Mouse (Mus musculus): ENCODE results near the gene Fras1. TPM values are rescaled to one million over a fixed set of nuclear protein-coding genes. Genes with fewer than 3 reads are reported as not detected.

Fras1 gene
- total and polyA plus RNA-seq, 2 experiments, result 0.75 to 1.1 TPM

- no peak for DNase-seq (ENCODE audit: extremely low read depth, low read depth, low spot score)
- H3K79me2 ChIP-seq (ENCODE audit: control insufficient read depth, insufficient read depth, low read length), result no peaks in the 10 kb centered on the region
- 70% methylated on average over 3 of the region's 3 CpGs for WGBS
- no peak overlapping the region for H3K9ac ChIP-seq (ENCODE audit: low read depth, low read length)
- H3K36me3 ChIP-seq (ENCODE audit: control insufficient read depth, insufficient read depth, low read length), result no peaks in the 10 kb centered on the region
- H3K27ac ChIP-seq (replicated peaks; ENCODE audit: insufficient read depth, low read depth, low read length), result no peak overlapping the region
- H3K4me1 ChIP-seq (ENCODE audit: control insufficient read depth, insufficient read depth, low read length), result no peaks in the 10 kb centered on the region
- no peaks in the 10 kb centered on the region for H3K27me3 ChIP-seq (ENCODE audit: control insufficient read depth, insufficient read depth, low read length)
- no peak for TF ChIP-seq CTCF (IDR thresholded peaks at IDR 0.05; ENCODE audit: low read depth, low read length)
- TF ChIP-seq POLR2A (IDR thresholded peaks at IDR 0.05; ENCODE audit: extremely low read depth, insufficient read depth, low read length), result no peak
- H3K4me3 ChIP-seq (ENCODE audit: insufficient read depth, low read depth, low read length), result no peak overlapping the region
These were observed 101.7 kb downstream of the Fras1 start for GRCm38 (mm10) chr5:96475488-96475887.

- Histone ChIP-seq H3K4me1 (ENCODE audit: control insufficient read depth, insufficient read depth, low read length) (no peaks in the 10 kb centered on the region), H3K4me3 (ENCODE audit: insufficient read depth, low read depth, low read length) (no peak overlapping the region), H3K9ac (ENCODE audit: low read depth, low read length) (no peak overlapping the region), H3K27me3 (ENCODE audit: control insufficient read depth, insufficient read depth, low read length) (no peaks in the 10 kb centered on the region), H3K27ac (replicated peaks; ENCODE audit: insufficient read depth, low read depth, low read length) (no peak overlapping the region), H3K36me3 (ENCODE audit: control insufficient read depth, insufficient read depth, low read length) (no peaks in the 10 kb centered on the region), H3K79me2 (ENCODE audit: control insufficient read depth, insufficient read depth, low read length) (no peaks in the 10 kb centered on the region)
- no peak for DNase-seq (ENCODE audit: extremely low read depth, low read depth, low spot score)
- no peak for TF ChIP-seq POLR2A (IDR thresholded peaks at IDR 0.05; ENCODE audit: extremely low read depth, insufficient read depth, low read length)
- no peak for TF ChIP-seq CTCF (IDR thresholded peaks at IDR 0.05; ENCODE audit: low read depth, low read length)
These were observed 105.2 kb downstream of the Fras1 start for GRCm38 (mm10) chr5:96479003-96479402.

GRCm38 (mm10) chr5:96481159-96481558 is 107.4 kb downstream of the Fras1 start:
- no peak overlapping the region for H3K27ac ChIP-seq (replicated peaks; ENCODE audit: insufficient read depth, low read depth, low read length)
- no peaks in the 10 kb centered on the region for H3K36me3 ChIP-seq (ENCODE audit: control insufficient read depth, insufficient read depth, low read length)
- H3K9ac ChIP-seq (ENCODE audit: low read depth, low read length), result no peak overlapping the region
- H3K4me3 ChIP-seq (ENCODE audit: insufficient read depth, low read depth, low read length), result no peak overlapping the region
- WGBS, result 95% methylated on average over 2 of the region's 2 CpGs
- H3K27me3 ChIP-seq (ENCODE audit: control insufficient read depth, insufficient read depth, low read length), result no peaks in the 10 kb centered on the region
- no peaks in the 10 kb centered on the region for H3K79me2 ChIP-seq (ENCODE audit: control insufficient read depth, insufficient read depth, low read length)
- no peak for TF ChIP-seq POLR2A (IDR thresholded peaks at IDR 0.05; ENCODE audit: extremely low read depth, insufficient read depth, low read length)
- no peak for TF ChIP-seq CTCF (IDR thresholded peaks at IDR 0.05; ENCODE audit: low read depth, low read length)
- no peak for DNase-seq (ENCODE audit: extremely low read depth, low read depth, low spot score)
- H3K4me1 ChIP-seq (ENCODE audit: control insufficient read depth, insufficient read depth, low read length), result no peaks in the 10 kb centered on the region

GRCm38 (mm10) chr5:96482054-96482453 is 108.3 kb downstream of the Fras1 start:
- no peaks in the 10 kb centered on the region for H3K27me3 ChIP-seq (ENCODE audit: control insufficient read depth, insufficient read depth, low read length)
- WGBS, result 67% methylated on average over 4 of the region's 4 CpGs
- TF ChIP-seq CTCF (IDR thresholded peaks at IDR 0.05; ENCODE audit: low read depth, low read length), result no peak
- no peak for TF ChIP-seq POLR2A (IDR thresholded peaks at IDR 0.05; ENCODE audit: extremely low read depth, insufficient read depth, low read length)

GRCm38 (mm10) chr5:96492497-96492896 is 118.7 kb downstream of the Fras1 start:
- Histone ChIP-seq H3K27ac (replicated peaks; ENCODE audit: insufficient read depth, low read depth, low read length) (no peak overlapping the region), H3K79me2 (ENCODE audit: control insufficient read depth, insufficient read depth, low read length) (no peaks in the 10 kb centered on the region), H3K27me3 (ENCODE audit: control insufficient read depth, insufficient read depth, low read length) (no peaks in the 10 kb centered on the region), H3K4me3 (ENCODE audit: insufficient read depth, low read depth, low read length) (no peak overlapping the region), H3K9ac (ENCODE audit: low read depth, low read length) (no peak overlapping the region), H3K36me3 (ENCODE audit: control insufficient read depth, insufficient read depth, low read length) (no peaks in the 10 kb centered on the region), H3K4me1 (ENCODE audit: control insufficient read depth, insufficient read depth, low read length) (no peaks in the 10 kb centered on the region)
- DNase-seq (ENCODE audit: extremely low read depth, low read depth, low spot score), result no peak
- TF ChIP-seq POLR2A (IDR thresholded peaks at IDR 0.05; ENCODE audit: extremely low read depth, insufficient read depth, low read length) (no peak), CTCF (IDR thresholded peaks at IDR 0.05; ENCODE audit: low read depth, low read length) (no peak)
- 85% methylated on average over 1 of the region's 1 CpGs for WGBS

More at GRCm38 (mm10) chr5:96482054-96482453, 108.3 kb downstream of the Fras1 start:
- Histone ChIP-seq H3K36me3 (ENCODE audit: control insufficient read depth, insufficient read depth, low read length) (no peaks in the 10 kb centered on the region), H3K4me1 (ENCODE audit: control insufficient read depth, insufficient read depth, low read length) (no peaks in the 10 kb centered on the region), H3K4me3 (ENCODE audit: insufficient read depth, low read depth, low read length) (no peak overlapping the region), H3K79me2 (ENCODE audit: control insufficient read depth, insufficient read depth, low read length) (no peaks in the 10 kb centered on the region), H3K27ac (replicated peaks; ENCODE audit: insufficient read depth, low read depth, low read length) (no peak overlapping the region), H3K9ac (ENCODE audit: low read depth, low read length) (no peak overlapping the region)
- DNase-seq (ENCODE audit: extremely low read depth, low read depth, low spot score), result no peak

- H3K36me3 ChIP-seq (ENCODE audit: control insufficient read depth, insufficient read depth, low read length), result no peaks in the 10 kb centered on the region
- H3K79me2 ChIP-seq (ENCODE audit: control insufficient read depth, insufficient read depth, low read length), result no peaks in the 10 kb centered on the region
- H3K27me3 ChIP-seq (ENCODE audit: control insufficient read depth, insufficient read depth, low read length), result no peaks in the 10 kb centered on the region
- TF ChIP-seq CTCF (IDR thresholded peaks at IDR 0.05; ENCODE audit: low read depth, low read length) (no peak), POLR2A (IDR thresholded peaks at IDR 0.05; ENCODE audit: extremely low read depth, insufficient read depth, low read length) (no peak)
- no peak overlapping the region for H3K27ac ChIP-seq (replicated peaks; ENCODE audit: insufficient read depth, low read depth, low read length)
- peaks cover 8% of the 10 kb centered on the region for H3K4me1 ChIP-seq (ENCODE audit: control insufficient read depth, insufficient read depth, low read length)
- no peak overlapping the region for H3K9ac ChIP-seq (ENCODE audit: low read depth, low read length)
- 93% methylated on average over 7 of the region's 7 CpGs for WGBS
- no peak overlapping the region for H3K4me3 ChIP-seq (ENCODE audit: insufficient read depth, low read depth, low read length)
- no peak for DNase-seq (ENCODE audit: extremely low read depth, low read depth, low spot score)
These were observed 120.9 kb downstream of the Fras1 start for GRCm38 (mm10) chr5:96494502-96495292.
